Mouse (Mus musculus) T-helper 2 cell (primary cell): Measurements from ENCODE around the gene Mynn.

Source experiments
- in situ Hi-C: fragments of 300-600 bp; cut with MboI, MseI; formaldehyde crosslinking; loops from one replicate; pipeline ENCODE4 v1.15.1; 2025; ENCODE audit warnings: high pct_unique_total_duplicates

The Mynn gene

DNA sequence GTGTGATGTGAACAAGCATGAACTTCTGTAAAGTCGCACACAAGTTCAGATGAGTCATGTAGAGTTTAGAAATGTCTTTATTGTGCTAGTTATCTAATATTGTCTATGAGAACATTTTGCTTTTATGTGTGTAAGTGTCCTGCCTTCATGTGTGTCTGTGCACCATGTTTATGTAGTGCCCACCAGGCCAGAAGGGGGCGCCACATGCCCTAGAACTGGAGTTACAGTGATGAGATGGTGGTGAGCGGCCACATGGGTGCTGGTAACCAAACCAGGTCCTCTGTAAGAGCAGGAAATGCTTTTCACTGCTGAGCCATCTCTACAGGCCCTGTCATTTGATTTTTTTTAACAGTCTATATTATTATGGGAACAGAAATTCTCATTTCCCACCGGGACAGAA, 33.8 kb downstream of the Mynn start:
- in situ Hi-C loops: no loop called here

GRCm38 (mm10) chr3:30644207-30644606, 42.3 kb downstream of the Mynn start, which contains the start of gene Lrriq4:
Gene Lrriq4 (plus strand): TSS chr3:30644507.
- in situ Hi-C loops: no loop called here

DNA sequence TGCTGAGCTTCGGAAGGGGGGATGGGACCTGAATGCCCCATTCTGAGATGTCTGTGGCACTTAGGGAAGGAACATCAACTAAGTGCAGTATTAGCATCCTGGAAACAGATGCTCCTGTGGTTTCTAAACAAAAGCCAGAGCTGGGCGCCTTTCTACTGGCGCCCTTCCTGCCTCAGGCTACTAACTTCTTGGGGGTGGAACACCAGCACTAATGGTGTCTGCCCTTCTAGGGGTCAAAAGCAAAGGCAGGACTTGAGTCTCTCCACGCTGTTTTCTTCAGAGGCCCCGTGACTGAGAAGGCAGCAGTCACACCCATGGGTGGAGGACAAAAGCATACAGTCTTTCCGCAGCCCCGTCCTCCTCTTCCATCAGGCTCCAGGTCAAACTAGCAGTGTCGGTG, 44.9 kb downstream of the Mynn start:
- in situ Hi-C loops: no loop called here

GRCm38 (mm10) chr3:30647440-30648090, 45.7 kb downstream of the Mynn start, which contains the start of gene Lrrc34:
Gene Lrrc34 (minus strand): TSS chr3:30647869.
- in situ Hi-C loops: no loop called here

DNA sequence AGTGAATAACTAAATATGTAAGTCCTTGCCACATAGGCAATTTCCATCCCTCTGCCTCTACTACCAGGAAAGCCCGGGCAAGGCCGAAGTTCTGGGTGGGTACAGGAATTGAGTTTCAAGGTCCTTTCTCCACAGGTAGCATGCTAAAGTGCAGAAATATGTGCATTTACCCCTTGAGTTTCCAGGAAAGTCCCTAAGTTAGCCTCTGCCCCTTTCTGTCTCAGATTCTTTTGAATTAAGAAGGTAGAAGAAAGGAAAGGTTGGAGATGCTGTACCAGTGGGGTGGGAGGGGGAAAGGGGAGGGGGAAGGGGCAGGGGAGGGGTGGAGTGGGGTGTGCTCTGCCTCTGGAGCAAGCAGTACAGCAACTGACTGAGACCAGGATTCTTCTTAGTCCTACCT, 46.6 kb downstream of the Mynn start:
- in situ Hi-C loops: no loop called here

DNA sequence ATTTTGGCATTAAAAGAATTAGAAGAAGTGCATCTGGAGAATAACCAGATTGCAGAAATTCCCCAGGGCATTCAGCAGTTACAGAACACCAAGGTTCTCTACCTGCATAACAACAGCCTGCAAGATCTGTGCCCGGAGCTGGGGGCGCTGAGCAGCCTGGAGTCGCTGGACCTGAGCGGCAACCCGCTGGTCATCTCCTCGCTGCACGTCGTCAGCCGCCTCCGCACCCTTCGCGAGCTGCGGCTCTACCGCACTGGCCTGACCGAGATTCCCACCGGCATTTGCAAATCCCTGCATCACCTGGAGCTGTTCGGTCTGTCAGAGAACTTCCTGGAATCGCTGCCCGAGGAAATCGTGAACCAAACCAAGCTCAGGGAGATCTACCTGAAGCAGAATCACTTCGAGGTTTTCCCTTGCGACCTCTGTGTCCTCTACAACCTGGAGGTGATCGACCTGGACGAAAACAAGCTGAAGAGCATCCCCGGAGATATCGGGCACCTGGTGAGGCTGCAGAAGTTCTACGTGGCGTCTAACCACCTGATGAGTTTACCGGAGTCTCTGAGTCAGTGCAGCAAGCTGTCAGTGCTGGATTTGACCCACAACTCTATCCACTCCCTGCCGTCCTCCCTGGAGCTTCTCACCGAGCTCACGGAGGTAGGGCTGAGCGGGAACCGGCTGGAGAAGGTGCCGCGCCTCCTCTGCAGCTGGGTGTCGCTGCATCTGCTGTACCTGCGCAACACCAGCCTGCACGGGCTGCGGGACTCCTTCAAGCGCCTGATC, 48.4 kb downstream of the Mynn start:
- in situ Hi-C loops: loop anchor here (5.0 kb wide), 1 partner anchor 47 kb away; the partner anchor contains the start of gene Lrrc31

- in situ Hi-C loops: no loop called here
Observed at GRCm38 (mm10) chr3:30655937-30656336, 54.1 kb downstream of the Mynn start.

DNA sequence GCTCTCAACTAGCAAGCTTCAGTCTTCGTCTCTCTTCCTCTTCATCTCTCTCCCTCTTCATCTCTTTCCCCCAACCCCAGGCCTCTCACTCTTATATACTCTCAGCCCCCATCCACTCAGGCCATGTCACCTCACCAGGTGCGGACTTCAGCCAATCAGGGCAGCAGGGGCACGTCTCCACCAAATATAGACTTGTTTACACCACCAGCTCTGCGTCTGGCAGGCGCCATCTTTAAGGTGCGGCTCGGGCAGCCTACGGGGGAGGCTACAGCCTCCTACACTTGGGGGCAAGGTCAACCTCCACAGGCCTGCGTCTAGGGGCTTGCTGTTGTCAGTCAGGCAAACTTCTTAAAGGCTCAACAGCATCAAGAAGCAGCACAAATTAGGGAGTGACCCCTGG, 56.6 kb downstream of the Mynn start:
- in situ Hi-C loops: no loop called here
